Mouse (Mus musculus): ENCODE results near the gene St3gal5. TPM values are rescaled to one million over a fixed set of nuclear protein-coding genes. Genes with fewer than 3 reads are reported as not detected.

The St3gal5 gene
- total RNA-seq, 1 experiment from 2014 or later: 33.8 TPM

DNA sequence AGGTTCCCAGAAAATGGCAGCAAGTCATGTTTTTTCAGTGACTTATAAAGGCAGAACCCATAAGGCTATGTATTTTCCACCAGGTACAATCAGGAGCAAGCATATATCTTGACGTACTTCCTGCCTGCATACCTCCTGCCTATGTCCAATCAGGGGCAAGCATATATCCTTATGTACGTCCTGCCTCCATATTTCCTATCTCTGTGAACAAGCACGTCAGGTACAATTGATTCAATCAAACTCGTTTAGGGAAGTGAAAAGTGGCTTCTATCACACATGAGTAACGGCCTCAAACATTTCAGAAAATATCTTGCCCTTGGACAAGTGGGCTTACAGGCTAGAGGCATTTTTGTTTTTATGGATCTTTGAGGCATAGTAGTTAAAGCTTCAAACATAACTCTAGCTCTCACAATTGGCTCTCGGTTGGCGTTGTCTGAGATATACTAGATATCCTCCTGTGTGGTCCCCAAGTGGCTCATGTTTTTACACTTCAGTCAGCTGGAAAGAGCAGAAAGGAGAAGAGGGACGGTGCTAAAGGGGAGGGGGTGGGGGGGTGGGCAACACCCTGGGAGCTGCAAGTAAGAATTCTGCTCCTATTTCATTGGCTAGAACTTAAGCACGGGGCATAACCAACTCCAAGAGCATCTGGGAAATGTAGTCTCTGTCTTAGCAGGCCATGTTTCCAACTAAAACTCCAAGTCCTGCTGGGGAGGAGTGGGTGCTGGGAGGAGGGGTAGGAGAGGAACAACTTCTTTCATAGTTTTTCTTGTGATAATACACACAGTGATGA, 28.9 kb downstream of the St3gal5 start:
- ATAC-seq (replicated peaks; ENCODE audit: low read depth, poor library complexity, severe bottlenecking): 0 out of 2 replicates have a peak, but pooled peaks have one; percentile 18

DNA sequence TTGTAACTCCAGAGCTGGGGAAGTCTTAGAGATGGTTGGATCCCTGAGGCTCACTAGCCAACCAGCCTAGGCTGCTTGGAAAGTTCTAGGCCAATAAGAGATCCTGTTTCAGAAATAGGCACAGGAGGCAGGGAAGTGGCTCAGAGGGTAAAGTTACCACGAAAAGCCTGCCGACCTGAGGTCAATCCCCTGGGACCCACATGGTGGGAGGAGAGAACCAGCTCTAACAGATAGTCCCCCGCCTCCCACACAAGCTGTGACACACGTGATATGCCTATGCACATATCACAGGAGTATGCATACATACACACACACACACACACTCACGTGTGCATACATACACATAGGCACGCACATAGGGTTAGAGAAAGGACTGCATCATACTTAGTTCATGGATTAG, 32.7 kb downstream of the St3gal5 start:
- ATAC-seq (replicated peaks; ENCODE audit: low read depth, poor library complexity, severe bottlenecking): no peak

DNA sequence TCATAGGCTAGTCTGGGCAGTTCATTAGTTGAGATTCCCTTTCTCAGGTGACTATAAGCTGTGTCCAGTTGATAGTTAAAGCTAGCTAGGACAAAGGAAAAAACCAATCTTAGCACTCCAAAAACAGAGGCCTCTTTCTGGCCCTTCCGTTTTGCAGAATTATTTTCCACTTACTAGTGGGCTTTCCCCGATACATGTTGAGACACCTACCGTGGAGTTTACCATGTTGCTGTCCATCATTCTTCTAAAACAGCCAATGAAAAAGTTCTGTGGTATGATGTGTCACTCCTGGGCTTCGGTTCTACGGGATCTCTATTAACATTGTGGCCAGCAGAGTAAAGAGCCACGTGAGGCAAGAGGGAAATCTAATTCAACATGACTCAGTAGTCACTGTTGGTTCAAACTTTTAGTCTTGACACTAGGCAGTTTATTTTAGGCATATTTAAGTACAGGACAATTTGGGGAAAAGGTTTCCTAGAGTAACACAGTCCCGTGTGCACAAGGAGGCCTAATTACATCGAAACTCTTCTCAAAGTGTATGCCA, 35.4 kb downstream of the St3gal5 start:
- ATAC-seq (replicated peaks; ENCODE audit: low read depth, poor library complexity, severe bottlenecking): no peak

DNA sequence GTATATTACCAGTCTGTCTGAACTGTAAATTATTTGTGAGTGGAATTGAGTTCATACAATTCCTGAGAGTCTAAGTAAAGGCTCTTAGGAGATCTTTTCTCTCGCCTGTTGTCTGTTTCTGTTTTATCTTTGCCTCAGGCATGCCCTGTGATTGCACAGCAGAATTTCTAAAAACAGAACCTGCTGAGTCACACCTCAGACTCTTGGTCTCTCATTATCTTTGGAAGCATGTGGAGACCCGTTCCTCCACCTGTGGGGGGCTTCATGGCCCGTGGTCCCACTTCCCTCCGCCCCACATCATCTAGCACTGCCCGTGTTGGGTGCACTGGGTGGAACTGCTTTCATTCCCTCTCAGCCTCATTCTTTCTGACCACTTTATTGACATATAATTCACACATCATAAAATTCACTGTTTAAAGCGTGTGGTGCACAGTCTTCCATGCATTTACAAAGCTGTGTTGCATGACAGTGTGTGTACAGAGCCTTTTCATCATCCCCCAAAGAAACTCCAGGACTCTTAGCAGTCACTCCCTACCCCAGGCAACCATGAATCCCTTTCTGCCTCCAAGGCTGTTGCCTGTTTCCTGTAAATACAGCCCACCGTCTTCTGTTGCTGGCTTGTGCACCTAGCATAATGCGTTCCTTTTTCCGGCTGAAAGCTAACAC, 37.6 kb downstream of the St3gal5 start:
- ATAC-seq (replicated peaks; ENCODE audit: low read depth, poor library complexity, severe bottlenecking): peak; percentile 50

DNA sequence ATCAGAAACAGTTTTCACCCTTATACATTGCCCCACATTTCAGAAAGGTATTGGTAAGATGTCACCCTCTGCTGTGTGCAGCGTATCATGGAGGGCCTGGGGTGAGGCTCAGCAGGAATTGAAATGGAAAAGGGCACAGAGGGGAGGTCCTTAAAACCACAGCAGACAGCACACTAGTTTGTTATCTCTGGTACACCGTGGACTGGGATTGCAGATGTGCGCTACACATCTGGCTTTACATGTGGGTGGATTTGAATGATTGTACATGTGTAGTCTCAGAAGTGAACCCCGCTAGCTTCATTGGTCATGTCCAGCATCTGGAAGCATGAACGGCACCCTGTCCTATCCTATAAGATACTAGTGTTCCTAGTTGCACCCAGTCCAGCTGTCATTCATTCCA, 38.6 kb downstream of the St3gal5 start:
- ATAC-seq (replicated peaks; ENCODE audit: low read depth, poor library complexity, severe bottlenecking): no peak

DNA sequence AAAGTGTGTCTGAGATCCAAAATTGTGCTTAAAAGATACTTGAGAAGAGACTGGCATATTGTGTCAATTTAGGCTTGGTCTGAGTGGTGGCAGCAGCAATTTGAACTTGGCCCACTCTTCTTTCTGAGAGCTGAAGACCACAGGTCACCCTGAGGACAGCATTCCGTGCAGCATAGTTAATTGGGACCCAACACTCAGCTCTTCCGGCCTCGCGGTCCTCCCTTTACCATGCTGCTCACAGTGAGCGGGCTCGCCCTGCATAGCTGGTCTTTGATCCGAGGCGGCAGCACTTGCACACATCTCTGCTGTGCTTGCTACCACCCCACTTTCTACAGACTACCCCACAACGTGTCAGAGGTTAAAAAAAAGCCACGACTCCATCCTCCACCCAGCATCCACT, 39.2 kb downstream of the St3gal5 start:
- ATAC-seq (replicated peaks; ENCODE audit: low read depth, poor library complexity, severe bottlenecking): no peak

DNA sequence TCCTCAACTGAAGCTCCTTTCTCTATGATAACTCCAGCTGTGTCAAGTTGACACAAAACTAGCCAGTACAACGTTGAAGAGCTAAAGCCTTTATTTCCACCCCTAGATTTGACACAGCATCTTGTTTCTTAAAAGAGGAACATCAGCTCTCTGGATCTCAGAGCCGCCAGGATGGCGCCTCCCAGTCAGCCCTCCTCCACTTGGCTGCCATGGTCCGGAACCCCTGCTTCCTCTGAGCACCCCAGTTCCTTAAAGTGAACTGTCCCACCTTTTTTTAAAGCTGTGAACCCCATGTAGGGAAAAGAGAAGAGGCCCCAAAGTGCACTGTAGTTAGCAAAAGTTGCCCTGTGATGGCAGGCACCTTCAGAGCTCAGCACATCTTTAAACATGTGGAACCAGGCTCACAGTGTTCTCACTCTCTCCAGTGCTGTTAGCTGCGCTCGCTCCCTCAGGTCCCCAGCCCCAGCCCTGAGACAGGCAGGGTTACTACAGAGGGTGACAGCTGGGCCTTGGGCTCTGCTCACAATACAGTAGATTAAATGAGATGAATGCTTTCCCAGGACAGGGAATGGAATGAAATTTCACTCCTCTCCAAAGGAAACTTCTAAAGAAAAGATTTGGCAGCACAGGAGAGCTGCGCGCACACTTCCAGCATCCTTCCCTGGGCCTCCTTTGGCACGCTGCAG, 42.3 kb downstream of the St3gal5 start:
- peak; percentile 71 for ATAC-seq (replicated peaks; ENCODE audit: low read depth, poor library complexity, severe bottlenecking)

DNA sequence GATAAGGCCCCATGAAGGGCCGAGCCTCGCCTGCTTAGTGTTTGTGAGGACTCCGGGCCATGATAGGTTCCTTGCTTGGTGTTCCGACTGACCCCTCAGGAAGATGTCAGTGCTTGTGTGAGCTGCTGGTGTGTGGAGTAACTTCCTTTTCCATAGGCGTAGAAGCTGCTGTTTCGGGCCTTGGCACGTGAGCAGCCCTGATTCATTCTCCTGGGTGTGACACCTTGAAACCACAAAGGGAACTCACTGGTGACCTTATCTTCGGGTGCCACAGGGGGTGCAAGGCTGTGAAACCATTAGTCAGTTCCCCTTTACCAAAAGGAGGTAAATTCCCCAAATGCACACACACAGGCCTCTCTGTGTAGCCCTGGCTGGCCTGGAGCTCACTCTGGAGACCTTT, 43.0 kb downstream of the St3gal5 start:
- peak; percentile 85 for ATAC-seq (replicated peaks; ENCODE audit: low read depth, poor library complexity, severe bottlenecking)

DNA sequence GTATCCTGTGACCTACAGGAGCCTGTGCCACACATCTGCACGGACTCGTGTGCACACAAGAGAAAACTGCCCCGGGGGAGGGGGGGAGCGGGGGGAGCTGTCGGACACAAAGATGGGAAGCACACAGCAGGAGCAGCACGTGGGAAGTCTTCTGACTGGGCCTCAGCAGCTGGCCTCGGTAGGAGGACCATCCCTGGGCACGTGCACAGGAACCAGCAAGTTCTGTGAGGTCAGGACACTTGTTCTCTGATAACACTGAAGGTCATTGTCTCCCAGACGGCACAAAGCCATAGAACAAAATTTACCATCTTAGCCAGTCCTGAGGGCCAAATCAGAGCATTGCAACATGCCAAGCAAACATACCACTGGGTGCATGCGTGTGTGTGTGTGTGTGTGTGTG, 43.8 kb downstream of the St3gal5 start:
- no peak for ATAC-seq (replicated peaks; ENCODE audit: low read depth, poor library complexity, severe bottlenecking)

DNA sequence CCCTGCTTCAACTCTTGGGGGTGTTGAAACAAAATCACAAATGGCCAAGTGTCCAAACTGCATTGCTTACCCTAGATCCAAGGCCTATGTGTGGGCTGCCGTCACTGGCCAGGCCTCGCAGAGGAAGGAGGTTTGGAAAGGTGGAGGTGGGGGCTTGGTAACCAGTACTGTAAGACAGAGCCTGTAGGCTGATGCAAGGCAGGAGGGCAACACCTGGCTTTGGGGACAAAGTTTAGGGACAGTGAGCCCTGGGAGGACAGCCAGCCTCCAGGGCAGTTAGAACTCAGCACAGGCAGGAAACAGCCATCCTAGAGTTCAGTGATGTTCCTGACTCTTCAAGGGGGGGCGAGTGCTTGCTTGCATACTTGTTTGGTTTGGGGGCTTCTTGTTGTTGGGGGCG, 45.2 kb downstream of the St3gal5 start:
- ATAC-seq (replicated peaks; ENCODE audit: low read depth, poor library complexity, severe bottlenecking): no peak

DNA sequence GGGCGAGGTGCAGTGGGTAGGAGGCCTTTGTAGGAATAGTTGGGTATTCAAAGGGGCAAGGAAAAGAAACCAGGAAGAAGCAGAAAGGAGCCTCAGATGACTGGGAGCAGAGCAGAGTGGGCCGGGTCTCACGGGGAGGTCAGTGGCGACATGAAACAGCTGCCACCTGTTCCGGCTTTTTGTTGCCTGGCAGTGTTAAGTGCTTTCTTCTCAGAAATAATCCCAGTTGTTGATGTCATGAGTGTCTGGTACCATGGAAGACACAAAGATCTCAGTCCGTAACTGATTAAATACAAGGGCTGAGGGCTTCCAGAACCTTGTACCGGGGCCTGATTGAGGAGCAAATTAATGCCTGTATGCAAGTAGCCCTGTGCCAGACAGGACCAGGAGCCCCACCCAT, 47.0 kb downstream of the St3gal5 start:
- no peak for ATAC-seq (replicated peaks; ENCODE audit: low read depth, poor library complexity, severe bottlenecking)

DNA sequence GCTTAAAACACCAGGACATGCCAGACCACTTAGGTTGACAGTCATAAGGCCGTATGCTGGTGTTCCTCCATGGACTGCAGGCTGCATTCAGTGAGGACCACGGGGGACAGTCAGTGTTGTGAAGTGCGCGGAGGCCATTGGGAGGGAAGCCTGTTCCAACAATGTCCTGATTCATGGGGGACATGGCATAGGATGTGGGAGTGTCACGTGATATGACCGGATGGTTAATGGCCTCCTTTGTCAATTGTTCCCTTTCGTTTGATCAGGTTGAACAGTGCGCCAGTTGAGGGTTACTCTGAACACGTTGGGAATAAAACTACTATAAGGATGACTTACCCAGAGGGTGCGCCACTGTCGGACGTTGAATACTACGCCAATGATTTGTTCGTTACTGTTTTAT, 49.4 kb downstream of the St3gal5 start:
- ATAC-seq (replicated peaks; ENCODE audit: low read depth, poor library complexity, severe bottlenecking): no peak

DNA sequence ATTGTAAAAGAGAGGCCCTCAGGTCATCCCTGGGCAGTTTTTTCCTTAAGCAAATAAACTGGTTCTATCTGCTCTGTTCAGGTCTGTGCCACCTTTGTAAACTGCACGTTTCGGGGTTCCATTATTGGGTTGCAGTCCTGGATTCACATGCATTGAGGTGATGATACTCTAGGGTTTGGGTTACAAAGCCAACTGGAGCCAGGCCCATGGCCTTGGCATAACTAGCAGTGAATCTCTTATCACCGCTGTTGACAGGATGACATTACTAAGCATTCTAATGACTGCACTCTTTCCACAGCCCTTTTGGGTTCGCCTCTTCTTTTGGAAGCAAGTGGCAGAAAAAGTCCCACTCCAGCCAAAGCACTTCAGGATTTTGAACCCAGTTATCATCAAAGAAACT, 51.3 kb downstream of the St3gal5 start:
- no peak for ATAC-seq (replicated peaks; ENCODE audit: low read depth, poor library complexity, severe bottlenecking)

DNA sequence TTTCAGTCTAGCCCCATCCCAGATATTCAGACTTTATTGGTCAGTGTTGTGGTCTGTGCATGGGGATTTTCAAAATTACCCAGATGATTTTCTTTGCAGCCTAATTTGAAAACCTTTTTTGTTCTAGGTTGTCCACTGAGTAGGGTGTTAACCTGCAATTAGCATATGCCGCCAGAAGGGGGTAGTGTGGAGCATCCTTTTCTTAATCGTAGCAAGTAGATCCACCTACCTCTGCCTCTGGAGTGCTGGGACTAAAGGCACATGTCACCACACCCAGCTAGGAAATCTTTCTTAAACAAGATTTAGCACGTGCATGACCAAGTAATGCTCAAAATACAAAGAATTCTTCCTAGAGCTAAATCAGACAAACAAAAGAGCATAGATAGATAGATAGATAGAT, 52.4 kb downstream of the St3gal5 start:
- no peak for ATAC-seq (replicated peaks; ENCODE audit: low read depth, poor library complexity, severe bottlenecking)

DNA sequence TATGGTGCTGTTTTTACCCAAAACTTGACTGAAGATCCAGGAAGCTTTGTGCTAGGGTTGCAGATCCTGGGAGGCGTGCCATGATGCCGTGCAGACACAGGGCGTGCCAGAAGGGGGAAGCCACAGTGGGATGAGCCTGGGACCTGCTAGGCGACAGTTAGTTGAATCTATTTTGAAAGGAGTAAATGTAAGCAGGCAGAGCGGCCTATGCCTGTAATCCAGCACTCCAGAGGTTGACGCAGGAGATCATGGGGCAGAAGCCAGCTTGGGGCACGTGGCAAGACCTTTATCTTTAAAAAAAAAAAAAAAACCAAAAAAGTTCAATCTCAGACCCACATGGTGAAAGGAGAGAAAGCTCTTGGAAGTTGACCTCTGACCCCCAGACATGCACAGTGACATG, 55.3 kb downstream of the St3gal5 start:
- no peak for ATAC-seq (replicated peaks; ENCODE audit: low read depth, poor library complexity, severe bottlenecking)

DNA sequence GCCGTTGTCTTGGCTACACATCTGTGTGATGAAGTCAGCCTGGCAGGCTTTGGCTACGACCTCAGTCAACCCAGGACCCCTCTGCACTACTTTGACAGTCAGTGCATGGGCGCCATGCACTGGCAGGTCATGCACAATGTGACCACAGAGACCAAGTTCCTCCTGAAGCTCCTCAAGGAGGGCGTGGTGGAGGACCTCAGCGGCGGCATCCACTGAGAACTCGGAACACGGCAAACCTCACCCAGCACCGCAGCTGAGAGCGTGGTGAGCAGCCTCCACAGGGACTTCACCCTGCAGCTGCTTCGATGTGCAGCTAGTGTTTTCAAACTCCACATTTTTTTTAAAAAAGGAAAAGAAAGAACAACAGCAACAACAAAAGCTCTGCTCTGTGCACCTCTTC, 56.1 kb downstream of the St3gal5 start:
- ATAC-seq (replicated peaks; ENCODE audit: low read depth, poor library complexity, severe bottlenecking): peak; percentile 93

DNA sequence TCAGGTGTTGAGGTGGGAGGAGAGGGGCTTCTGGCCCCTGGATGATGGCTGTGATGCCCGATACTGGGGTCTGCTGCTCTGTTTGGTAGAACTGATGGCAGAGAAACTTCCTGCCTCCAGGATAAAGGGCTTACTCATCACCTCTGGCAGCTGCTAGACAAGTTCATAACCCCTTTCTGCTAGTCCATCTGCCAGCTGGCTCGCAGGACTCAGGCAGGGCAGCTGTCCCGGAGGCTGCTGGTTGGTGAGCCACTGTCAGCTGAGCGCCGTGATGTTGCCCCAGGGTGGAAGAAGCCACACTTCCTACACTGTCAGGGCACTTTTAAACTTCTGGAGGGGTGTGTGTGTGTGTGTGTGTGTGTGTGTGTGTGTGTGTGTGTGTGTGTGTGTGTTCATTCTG, 56.6 kb downstream of the St3gal5 start:
- peak; percentile 26; the same call in 1 of the 2 replicates for ATAC-seq (replicated peaks; ENCODE audit: low read depth, poor library complexity, severe bottlenecking)

DNA sequence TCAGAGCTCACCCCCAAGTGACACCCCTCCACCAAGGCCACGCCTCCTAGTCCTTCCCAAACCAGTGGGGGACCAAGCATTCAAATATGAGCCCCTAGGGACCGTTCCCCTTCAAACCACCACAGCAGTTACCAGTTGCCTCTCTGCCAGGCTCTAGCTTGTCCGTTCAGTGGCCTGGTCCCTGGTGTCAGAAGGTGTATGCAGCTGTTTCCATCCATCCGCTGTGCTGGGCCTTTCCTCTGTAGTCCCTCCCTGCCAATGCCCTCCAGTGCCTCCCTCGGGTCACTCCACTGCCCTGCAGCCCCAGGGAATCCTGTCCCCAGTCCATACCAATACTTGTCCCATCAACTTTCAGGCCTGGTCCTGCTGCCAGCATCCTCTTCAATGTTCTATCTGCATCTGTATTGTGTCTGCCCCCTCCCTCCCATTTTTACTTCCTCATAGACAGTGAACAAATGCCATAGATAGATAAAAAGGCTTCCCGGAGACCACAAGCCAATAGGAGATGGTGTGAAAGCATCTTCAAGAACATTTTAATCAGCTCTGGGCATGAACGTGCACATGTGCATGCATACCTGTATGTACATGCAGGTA, 57.6 kb downstream of the St3gal5 start:
- ATAC-seq (replicated peaks; ENCODE audit: low read depth, poor library complexity, severe bottlenecking): 0 out of 2 replicates have a peak, but pooled peaks have one; percentile 11

DNA sequence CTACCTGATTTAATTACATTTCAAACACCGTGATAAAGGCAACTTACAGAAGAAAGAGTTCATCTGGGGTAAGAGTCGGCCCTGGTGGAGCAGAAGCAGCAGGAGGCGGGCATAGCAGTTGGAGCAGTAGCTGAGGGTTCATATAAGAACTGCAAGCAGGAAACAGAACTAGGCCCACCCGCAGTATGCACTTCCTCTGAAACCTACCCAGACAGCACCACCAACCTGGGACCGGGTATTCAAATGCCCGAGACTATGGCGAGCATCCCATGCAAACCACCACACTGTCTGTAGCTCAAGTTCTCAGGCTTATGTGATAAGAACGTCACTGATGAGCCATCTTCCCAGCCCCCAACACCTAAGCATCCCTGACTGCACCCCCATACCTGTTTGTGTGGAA, 58.3 kb downstream of the St3gal5 start:
- 0 out of 2 replicates have a peak, but pooled peaks have one; percentile 29 for ATAC-seq (replicated peaks; ENCODE audit: low read depth, poor library complexity, severe bottlenecking)

DNA sequence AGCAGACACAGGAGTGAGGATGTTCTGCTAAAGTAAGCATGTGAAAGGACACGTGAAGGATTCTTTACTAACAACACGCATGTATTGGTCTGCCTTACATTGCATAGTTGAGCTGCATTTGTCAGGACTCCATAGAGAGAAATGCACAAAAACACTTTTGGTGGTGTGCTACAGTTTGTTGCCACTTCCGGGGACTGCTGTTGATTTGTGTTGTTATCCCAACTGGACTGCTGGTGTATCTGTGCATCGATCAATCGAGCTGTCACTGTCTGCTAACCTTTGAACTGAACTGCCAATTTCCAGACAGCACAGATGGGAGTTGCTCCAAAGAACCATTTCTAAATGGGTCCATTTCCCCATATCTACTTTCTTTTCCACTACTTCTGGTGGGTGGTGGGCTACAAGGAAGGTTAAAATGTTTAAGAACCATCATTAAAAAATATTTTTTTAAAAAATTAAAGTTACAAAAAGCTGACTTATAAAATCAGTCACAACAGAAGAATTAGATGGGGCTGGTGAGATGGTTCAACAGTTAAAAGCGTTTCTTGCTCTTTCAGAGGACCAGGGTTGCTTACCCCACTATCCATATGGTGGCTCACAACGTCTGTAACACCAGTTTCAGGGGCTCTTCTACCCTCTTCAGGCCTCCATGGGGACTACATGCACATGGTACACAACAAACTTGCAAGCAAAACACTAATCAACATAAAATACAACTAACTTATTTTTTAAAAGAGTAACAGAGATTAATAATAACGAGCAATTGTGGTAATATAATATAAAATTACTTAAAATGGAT, 61.8 kb downstream of the St3gal5 start:
- no peak for ATAC-seq (replicated peaks; ENCODE audit: low read depth, poor library complexity, severe bottlenecking)

Data from common myeloid progenitor, adult 5-6 weeks (primary cell).